Mouse (Mus musculus): ENCODE measurements around the gene Inpp5b. TPM values are rescaled to one million over a fixed set of nuclear protein-coding genes. Genes with fewer than 3 reads are reported as not detected.
"Not testable (repeated sequence)": the region's sequence is repeated elsewhere in the genome, so short reads cannot be mapped to it uniquely, and the experiment has no call there.

Gene Inpp5b
- total RNA-seq (2021): 10 to 100 TPM; 12.5 to 13.6 TPM
- long read RNA-seq, experiment 1, partial matches to known transcripts: 9 of 16 reads
- long read RNA-seq, experiment 1, other reads (novel, unspliced or antisense): 3 of 16 reads
- long read RNA-seq, experiment 2, partial matches to known transcripts: 8 of 15 reads
- long read RNA-seq, experiment 2, other reads (novel, unspliced or antisense): 6 of 15 reads

- intact Hi-C loops (cut with DNase I): no loop called here
- peak; percentile 78 to 83 for DNase-seq
These were observed at the start of gene Inpp5b for GRCm38 (mm10) chr4:124741376-124742343. Inpp5b (plus strand) TSS chr4:124741850.

GRCm38 (mm10) chr4:124692416-124692861 lies 49.2 kb upstream of the Inpp5b start:
- intact Hi-C loops (cut with DNase I): loop anchor here (10.0 kb wide), 1 partner anchor 978 kb away; the partner anchor contains the start of gene Ndufs5
- no peak for DNase-seq

DNA sequence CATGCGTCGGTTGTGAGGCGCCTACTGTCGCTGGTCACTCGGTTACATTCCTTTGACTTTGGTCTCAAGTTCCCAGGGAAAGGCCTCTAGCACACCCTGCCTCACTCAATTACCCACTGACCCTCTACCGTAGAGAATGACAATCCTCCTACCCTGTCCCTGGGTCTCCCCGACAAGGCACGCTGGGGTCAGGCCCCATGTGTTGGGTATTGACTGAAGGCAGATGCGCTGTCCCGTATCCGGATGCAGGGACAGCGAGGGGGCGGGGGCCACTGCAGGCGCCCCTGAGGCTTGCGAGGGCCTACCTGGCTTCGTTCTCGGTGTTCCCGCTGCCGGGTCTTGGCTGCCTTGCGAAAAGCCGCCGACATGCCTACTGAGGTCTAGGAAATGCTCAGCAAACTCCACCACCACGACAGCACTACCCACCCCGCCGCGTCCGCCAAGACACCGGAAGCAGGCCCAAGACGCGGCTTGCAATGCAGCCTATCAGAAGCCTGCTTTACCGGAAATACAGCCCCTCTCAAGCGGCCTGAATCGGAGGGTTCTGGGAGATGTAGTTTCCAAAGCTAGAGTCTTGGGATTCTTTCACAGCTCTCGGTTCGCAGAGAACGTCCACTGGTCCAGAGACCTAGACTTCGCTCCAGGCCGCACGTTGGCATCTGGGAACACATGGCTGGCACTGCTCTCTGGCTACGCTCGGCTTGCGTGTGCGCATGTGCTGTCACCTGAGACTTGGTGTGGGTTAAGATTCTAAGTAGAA lies 48.3 kb upstream of the Inpp5b start, which contains the start of gene Utp11:
TSS of gene Utp11 (minus strand) at position 466 of the 760 bp plus-strand sequence.
- intact Hi-C loops (cut with DNase I): loop anchor here (10.0 kb wide), 1 partner anchor 979 kb away; the partner anchor contains the start of gene Ndufs5
- DNase-seq: peak; percentile 85 to 86

- no peak for DNase-seq
- intact Hi-C loops (cut with DNase I): loop anchor here (10.0 kb wide), 1 partner anchor 980 kb away; the partner anchor contains the start of gene Ndufs5
These were observed 47.1 kb upstream of the Inpp5b start for GRCm38 (mm10) chr4:124694572-124694971.

- intact Hi-C loops (cut with DNase I): loop anchor here (10.0 kb wide), 1 partner anchor 981 kb away; the partner anchor contains the start of gene Ndufs5
- no peak for DNase-seq
These were observed 45.7 kb upstream of the Inpp5b start for GRCm38 (mm10) chr4:124695786-124696516.

GRCm38 (mm10) chr4:124699791-124700190 lies 41.9 kb upstream of the Inpp5b start:
- intact Hi-C loops (cut with DNase I): loop anchor here (10.0 kb wide), 1 partner anchor 985 kb away; the partner anchor contains the start of gene Ndufs5
- no peak for DNase-seq

GRCm38 (mm10) chr4:124700248-124700971 lies 41.2 kb upstream of the Inpp5b start, which contains the start of gene Fhl3:
Fhl3 (plus strand) TSS chr4:124700701.
- intact Hi-C loops (cut with DNase I): no loop called here

DNA sequence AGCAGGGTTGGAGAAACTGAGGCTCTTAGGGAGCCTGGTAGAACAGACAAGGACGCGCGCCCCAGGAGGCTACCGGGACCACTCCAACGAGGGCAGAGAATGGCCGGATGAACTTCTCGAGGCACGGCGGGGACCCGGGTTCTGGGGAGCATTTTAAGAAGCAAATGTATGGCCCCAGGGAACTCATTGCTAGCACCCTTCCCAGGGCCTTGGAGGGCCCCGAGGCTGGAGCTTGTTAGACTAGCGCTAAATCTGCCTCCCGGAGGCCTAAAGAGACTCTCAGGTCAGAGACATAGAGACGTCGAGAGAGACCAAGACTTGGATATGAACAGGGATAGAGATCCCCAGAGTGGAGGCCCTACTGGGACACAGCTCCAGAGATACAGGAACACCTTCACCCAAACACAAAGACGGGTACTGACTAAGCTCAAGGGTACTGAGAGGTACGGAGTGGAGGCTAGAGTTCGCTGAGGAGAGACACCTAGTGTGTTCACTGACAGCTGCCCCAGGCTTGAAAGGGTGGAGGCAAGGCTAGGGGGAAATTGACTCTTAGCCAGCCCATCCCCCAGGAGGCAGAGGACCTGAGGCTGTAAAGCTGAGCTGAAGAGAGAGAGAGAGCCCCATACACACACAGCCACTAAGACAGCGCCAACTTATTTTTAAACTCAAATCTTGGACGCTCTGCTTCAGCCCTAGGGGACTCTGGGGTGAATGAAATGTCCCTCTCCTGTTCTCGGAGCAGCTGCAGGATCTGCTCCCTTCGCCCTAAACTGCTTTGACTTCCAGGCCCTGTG lies 40.4 kb upstream of the Inpp5b start:
- intact Hi-C loops (cut with DNase I): no loop called here
- peak; percentile 53 to 56 for DNase-seq

More at GRCm38 (mm10) chr4:124700248-124700971, 41.2 kb upstream of the Inpp5b start, which contains the start of gene Fhl3:
- DNase-seq: peak; percentile 69 to 77

DNA sequence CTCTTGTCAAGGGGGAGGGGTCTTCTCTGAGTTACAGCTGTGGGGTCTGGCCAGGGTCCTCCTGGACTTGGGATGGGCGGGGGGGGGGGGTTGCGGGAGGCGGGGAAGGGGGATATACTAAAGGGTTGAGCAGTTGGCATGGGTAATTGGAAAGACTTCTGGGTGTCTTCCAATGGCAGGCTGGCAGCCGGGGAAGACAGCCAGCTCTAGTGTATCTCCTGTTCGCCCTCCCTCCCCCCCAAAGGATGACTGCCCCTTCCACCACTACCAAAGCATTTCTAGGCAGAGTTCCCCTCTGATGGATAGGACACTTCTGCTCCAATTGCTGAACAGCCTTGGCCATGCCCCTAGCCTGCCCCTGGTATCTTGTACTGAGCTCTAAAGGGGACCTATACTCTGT lies 39.7 kb upstream of the Inpp5b start:
- DNase-seq: peak; percentile 33 to 43
- intact Hi-C loops (cut with DNase I): no loop called here

GRCm38 (mm10) chr4:124703406-124703805 lies 38.2 kb upstream of the Inpp5b start:
- peak; percentile 30 to 45 for DNase-seq
- intact Hi-C loops (cut with DNase I): no loop called here

DNA sequence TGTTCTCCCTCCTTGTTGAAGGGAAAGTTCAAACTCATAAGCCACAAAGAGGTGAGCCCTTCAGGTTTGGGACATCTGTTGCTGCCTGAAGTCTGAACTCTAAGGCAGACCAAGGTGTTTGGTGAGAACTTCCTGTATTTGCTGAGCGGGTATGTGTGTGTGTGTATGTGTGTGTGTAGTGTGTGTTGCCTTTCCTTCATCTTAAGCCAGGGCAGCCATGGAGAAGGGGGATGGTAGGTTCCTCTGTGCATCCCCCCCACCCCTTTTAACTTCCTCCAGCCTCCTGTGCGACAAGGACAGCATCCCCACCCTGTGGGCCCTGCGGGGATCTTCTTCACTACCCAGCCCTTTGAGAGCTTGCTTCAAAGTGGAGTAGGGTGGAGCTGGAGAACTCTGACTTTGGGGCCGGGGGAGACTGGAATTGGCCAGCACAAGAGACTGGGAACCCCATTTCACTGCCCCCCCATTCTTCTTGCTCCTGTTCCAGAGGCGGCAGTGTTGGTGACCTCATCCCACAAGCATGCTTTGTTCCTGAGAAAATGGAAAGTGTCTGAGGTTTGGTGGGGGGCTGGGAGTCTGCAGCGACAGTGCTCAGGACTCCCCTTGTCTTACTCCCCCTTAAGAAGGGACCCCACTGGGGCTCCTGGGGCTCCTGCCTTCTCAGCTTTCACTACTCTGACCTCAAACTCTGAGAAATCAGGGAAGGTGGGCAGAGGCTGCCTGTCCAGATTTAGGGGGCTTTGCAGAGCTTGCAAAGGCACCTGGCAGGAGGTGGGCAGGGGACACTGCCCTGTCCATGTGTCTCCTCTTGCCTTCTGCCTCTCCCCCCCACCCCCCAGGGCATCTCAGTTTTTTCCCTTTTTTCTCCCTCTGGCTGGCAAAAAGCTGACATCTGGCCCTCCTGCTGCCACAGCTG lies 37.5 kb upstream of the Inpp5b start:
- peak; percentile 12 to 20 for DNase-seq
- intact Hi-C loops (cut with DNase I): no loop called here

- peak; percentile 49 to 55 for DNase-seq
- intact Hi-C loops (cut with DNase I): no loop called here
These were observed 36.7 kb upstream of the Inpp5b start for GRCm38 (mm10) chr4:124704797-124705474.

GRCm38 (mm10) chr4:124705661-124706269 lies 35.9 kb upstream of the Inpp5b start:
- no peak for DNase-seq
- intact Hi-C loops (cut with DNase I): no loop called here

DNA sequence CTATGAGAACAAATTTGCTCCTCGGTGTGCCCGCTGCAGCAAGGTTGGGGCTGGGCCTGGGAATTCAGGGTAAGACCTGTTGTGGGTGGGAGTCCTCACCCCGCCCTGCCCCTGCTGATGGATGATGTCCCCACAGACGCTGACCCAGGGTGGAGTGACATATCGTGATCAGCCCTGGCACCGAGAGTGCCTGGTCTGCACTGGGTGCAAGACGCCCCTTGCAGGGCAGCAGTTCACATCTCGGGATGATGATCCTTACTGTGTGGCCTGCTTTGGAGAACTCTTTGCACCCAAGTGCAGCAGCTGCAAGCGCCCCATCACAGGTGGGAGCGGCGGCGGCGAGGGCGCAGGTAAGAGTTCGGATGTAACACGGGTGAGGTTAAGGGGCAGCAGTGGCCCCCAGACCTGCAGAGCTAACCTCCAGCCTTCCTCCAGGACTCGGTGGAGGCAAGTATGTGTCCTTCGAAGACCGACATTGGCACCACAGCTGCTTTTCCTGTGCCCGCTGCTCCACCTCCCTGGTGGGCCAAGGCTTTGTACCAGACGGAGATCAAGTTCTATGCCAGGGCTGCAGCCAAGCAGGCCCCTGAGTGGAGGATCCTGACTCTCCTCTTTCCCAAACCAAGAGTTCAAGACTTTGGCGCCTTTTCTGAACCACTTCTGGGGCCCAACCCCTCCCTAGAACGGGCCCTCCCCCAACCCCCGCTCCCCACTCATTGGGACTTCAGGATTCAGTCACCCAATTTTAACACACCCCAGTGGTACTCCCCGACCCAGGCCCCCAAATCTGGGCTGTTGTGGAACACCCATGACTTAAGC lies 34.1 kb upstream of the Inpp5b start:
- intact Hi-C loops (cut with DNase I); DNase-seq: not testable (repeated sequence)

DNA sequence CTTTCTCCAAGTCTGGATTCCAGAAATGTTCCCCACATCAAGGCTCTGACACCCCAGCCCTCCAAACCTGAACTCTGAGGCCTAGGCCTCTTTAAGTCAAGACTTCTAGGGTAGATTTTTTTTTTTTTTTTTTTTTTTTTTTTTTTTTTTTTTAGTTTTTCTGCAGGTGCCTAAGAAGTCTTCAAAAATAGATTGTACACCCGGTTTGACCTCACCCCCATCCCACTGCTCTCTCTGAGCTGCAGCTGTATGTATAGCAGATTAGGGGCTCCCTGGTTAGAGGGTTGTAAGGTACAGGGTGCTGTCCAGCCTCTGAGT lies 33.5 kb upstream of the Inpp5b start:
- DNase-seq; intact Hi-C loops (cut with DNase I): not testable (repeated sequence)
